Mouse (Mus musculus) macrophage (primary cell): ENCODE data around the gene Gm4553. TPM values are rescaled to one million over a fixed set of nuclear protein-coding genes. Genes with fewer than 3 reads are reported as not detected.
"Not testable (repeated sequence)": the region's sequence is repeated elsewhere in the genome, so short reads cannot be mapped to it uniquely, and the experiment has no call there.

Experiments
- H3K27ac ChIP-seq: fragments of 350-480 bp; formaldehyde crosslinking; 2 replicates; pipeline ENCODE4 v1.9.0; 2021
- H3K36me3 ChIP-seq: fragments of 350-480 bp; formaldehyde crosslinking; 2 replicates; pipeline ENCODE4 v1.9.0; 2021; ENCODE audit errors: inconsistent target
- H3K4me3 ChIP-seq: fragments of 350-480 bp; formaldehyde crosslinking; 2 replicates; pipeline ENCODE4 v1.9.0; 2021; ENCODE audit errors: inconsistent target
- H3K79me2 ChIP-seq: fragments of 350-480 bp; formaldehyde crosslinking; 2 replicates; pipeline ENCODE4 v1.9.0; 2021; ENCODE audit errors: inconsistent target
- WGBS: methylation state at CpG from one replicate; pipeline ENCODE4 v1.1.7; 2026; ENCODE audit warnings: inconsistent platforms; ENCODE audit not compliant: missing documents; 5-methylcytosine and 5-hydroxymethylcytosine counted together
- polyA plus RNA-seq: library from polyadenylated mRNA; stranded (reverse); fragments of 250-400 nt; gene quantifications from 3 replicates; pipeline ENCODE4 v1.2.4, GENCODE M21; 2018; ENCODE audit warnings: inconsistent platforms
- total RNA-seq, 78 experiments: library from RNA; depleted of rRNA; stranded (reverse); fragments of 250-400 nt; gene quantifications; 1 replicate in 9 of 78; 2 replicates in 24 of 78; 3 replicates in 43 of 78; 4 replicates in 2 of 78; pipeline ENCODE4 v1.2.4; 2018; ENCODE audit warnings: inconsistent platforms in 56 of 78

Gm4553 gene
- total RNA-seq (2018; cell fraction: chromatin; rRNA removed), result not detected
- not detected for total RNA-seq (2018; cell fraction: cytosol; rRNA removed)
- not detected for total RNA-seq (2018; cell fraction: nucleus; rRNA removed)
- not detected in 3 replicates for polyA plus RNA-seq

DNA sequence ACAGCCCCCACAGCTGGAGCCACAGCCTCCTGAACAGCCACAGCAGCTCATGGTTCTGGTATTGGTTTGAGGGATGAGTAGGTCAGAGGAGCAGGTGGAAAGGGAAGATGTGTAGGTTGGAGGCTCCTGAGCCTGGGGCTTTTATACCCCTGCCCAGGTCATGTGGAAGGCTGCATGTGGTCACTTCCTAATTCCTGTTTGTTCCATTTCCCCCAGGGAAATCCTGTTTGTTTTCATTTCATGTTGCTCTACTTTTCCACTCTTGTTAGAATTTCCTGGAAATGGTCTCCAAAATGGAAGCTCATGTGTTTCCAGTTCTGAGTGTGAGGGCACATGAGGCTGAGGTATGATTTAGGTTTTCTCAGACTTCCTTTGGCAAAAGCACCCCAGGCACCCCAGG lies at the start of gene Gm4553:
Gene Gm4553, minus strand, starts transcription at position 101 of the 400 bp plus-strand sequence.
- H3K79me2 ChIP-seq, H3K4me3 ChIP-seq: not testable (repeated sequence)

DNA sequence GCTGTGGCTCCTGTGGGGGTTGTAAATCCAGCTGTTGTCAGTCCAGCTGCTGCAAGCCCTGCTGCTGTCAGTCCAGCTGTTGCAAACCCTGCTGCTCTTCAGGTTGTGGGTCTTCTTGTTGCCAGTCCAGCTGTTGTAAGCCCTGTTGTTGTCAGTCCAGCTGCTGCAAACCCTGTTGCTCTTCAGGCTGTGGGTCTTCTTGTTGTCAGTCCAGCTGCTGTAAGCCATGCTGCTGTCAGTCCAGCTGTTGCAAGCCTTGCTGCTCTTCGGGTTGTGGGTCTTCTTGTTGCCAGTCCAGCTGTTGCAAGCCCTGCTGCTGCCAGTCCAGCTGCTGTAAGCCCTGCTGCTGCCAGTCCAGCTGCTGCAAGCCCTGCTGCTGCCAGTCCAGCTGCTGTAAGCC lies 46.6 kb upstream of the Gm4553 start:
- not testable (repeated sequence) for H3K36me3 ChIP-seq, H3K4me3 ChIP-seq, H3K27ac ChIP-seq, H3K79me2 ChIP-seq
- 13% methylated on average over 1 of the region's 1 CpGs for WGBS

More for the DNA sequence above, at the start of gene Gm4553:
- not testable (repeated sequence) for H3K27ac ChIP-seq, H3K36me3 ChIP-seq

GRCm38 (mm10) chr7:142211559-142211958 lies 46.0 kb upstream of the Gm4553 start, which contains the start of gene Gm7579:
Gene Gm7579, plus strand, starts transcription at chr7:142211859.
- WGBS, result 45% methylated on average over 1 of the region's 1 CpGs

DNA sequence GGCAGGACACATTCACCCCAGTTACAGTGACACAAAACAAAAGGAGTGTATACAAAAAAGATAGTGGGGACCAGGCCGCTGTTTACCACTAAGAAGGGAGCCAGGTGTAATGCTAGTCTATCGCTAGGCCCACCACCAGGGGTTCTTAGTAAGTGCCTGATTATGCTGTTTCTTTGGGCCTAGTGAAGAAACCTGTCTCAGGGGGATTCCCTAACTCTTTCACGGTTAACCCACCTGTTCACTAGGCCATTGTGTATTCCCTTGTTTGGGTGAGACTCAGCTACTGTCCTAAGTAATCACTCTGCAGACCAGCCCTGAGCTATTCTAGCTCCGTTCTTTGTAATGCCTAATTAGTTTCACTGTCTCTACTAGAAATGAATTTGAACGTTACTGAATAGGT lies 41.4 kb upstream of the Gm4553 start:
- H3K36me3 ChIP-seq, H3K27ac ChIP-seq: not testable (repeated sequence)
- WGBS, result 93% methylated on average over 5 of the region's 5 CpGs

More at GRCm38 (mm10) chr7:142211559-142211958, 46.0 kb upstream of the Gm4553 start, which contains the start of gene Gm7579:
- Histone ChIP-seq H3K36me3 (no peaks in the 10 kb centered on the region), H3K79me2 (no peaks in the 10 kb centered on the region), H3K4me3 (no peak within 1 kb of the TSS), H3K27ac (no peak within 1 kb of the TSS)

GRCm38 (mm10) chr7:142205488-142205887 lies 39.9 kb upstream of the Gm4553 start:
- H3K36me3 ChIP-seq, result no peaks in the 10 kb centered on the region
- no peak overlapping the region for H3K27ac ChIP-seq
- H3K4me3 ChIP-seq, result no peak overlapping the region
- no peaks in the 10 kb centered on the region for H3K79me2 ChIP-seq

More for the DNA sequence above, 41.4 kb upstream of the Gm4553 start:
- not testable (repeated sequence) for H3K79me2 ChIP-seq, H3K4me3 ChIP-seq

DNA sequence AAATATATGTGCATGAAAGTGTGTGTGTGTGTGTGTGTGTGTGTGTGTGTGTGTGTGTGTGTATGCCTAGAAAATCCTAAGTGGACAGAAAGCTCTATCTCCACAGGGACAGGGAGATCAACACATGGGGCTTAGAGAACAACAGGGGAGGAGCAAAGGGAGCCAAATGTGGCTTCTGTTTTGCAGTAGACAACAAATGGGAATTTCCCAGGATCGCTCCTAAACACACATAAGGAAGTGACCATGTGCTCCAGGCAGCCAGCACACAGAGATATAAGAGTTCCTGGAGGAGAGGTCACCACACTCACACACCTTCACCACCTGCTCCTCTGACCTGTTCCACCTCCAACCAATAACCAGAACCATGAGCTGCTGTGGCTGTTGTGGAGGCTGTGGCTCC lies 35.5 kb upstream of the Gm4553 start, which contains the start of gene Krtap5-3:
Gene Krtap5-3, plus strand, starts transcription at position 301 of the 400 bp plus-strand sequence.
- WGBS, result 69% methylated on average over 1 of the region's 1 CpGs
- Histone ChIP-seq H3K36me3 (no peaks in the 10 kb centered on the region), H3K79me2 (no peaks in the 10 kb centered on the region), H3K27ac (no peak within 1 kb of the TSS), H3K4me3 (no peak within 1 kb of the TSS)

DNA sequence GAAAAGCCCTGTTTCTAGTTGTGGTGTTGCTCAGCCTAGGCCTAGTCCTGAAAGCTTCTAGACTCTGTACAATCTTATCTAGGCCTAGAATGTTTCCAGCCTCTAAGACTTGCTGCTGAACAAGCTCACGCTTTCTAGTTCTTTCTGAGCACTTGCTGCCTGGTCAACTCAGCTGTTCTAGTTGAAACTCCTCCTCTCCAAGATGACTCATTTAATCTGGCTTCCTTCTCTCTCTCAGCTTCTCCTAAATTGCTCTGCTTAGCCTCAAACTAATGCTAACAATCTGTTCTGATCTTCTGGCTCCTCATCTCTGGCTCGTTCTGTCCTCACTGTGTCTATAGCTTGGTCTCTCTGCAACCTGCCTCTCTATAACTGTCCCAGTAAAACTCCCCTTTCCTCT lies 33.2 kb upstream of the Gm4553 start:
- Histone ChIP-seq H3K36me3 (no peaks in the 10 kb centered on the region), H3K79me2 (no peaks in the 10 kb centered on the region), H3K27ac (no peak overlapping the region), H3K4me3 (no peak overlapping the region)
- WGBS, result 60% methylated on average over 2 of the region's 2 CpGs

DNA sequence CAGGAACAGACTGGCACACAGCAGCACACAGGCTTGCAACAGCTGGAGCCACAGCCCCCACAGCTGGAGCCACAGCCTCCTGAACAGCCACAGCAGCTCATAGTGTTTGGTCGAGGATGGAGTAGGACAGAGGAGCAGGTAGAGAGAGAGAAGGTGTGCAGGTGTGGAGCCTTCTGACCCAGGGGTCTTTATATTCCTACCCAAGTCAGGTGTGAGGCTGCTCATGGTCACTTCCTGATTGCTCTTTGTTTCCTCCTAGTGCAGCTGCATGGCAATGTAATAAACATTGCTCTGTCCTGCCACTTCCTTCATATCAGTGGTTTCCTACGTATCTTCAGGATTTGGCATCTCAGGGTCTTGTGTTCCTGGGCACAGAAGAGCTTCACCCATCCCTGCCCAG lies 24.8 kb upstream of the Gm4553 start, which contains the start of gene Gm10153:
Gene Gm10153, minus strand, starts transcription at position 101 of the 400 bp plus-strand sequence.
- 24% methylated on average over 2 of the region's 2 CpGs for WGBS
- Histone ChIP-seq H3K4me3 (no peak within 1 kb of the TSS), H3K27ac (no peak within 1 kb of the TSS), H3K36me3 (no peaks in the 10 kb centered on the region), H3K79me2 (no peaks in the 10 kb centered on the region)

DNA sequence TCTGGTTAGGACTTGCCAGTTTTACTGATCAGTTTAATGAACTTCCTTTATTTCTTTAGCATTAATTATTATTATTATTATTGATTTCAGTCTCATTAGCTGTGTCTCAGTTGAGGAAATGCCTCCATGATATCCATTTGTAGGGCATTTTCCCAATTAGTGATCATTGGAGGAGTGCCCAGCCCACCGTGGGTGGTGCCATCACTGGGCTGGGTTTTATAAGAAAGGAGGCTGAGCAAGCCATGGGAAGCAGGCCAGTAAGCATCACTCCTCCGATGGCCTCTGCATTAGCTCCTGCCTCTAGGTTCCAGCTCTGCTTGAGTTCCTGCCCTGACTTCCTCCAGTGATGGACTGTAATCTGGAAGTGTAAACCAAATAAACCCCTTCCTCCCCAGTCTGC lies 22.6 kb upstream of the Gm4553 start:
- no peak overlapping the region for H3K4me3 ChIP-seq
- H3K79me2 ChIP-seq, result no peaks in the 10 kb centered on the region
- H3K36me3 ChIP-seq, result no peaks in the 10 kb centered on the region
- 82% methylated on average over 2 of the region's 2 CpGs for WGBS
- no peak overlapping the region for H3K27ac ChIP-seq

DNA sequence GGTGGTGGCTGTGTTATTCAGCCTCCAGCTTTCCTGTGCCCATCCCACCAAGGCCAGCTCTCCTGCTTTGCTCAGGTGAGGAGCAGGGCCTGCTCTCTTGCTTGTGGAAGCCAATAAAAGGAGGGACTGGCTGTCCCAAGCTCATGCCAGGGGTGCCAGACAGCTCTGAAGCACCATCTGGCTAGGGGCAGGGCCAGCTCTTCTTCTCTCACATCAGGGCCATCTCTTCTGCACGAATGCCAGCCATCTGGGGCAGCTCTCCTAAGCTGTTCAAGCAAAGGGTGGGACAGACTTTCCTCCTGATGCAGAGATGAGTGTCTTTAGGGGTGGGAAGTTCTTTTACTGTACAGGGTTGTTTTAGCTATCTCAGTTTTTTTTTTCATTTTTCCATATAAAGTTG lies 15.5 kb upstream of the Gm4553 start:
- no peaks in the 10 kb centered on the region for H3K36me3 ChIP-seq
- H3K27ac ChIP-seq, result no peak overlapping the region
- no peak overlapping the region for H3K4me3 ChIP-seq
- H3K79me2 ChIP-seq, result no peaks in the 10 kb centered on the region
- WGBS, result 63% methylated on average over 1 of the region's 1 CpGs

GRCm38 (mm10) chr7:142178685-142179084 lies 13.1 kb upstream of the Gm4553 start:
- WGBS, result 93% methylated on average over 1 of the region's 1 CpGs
- Histone ChIP-seq H3K27ac (no peak overlapping the region), H3K79me2 (no peaks in the 10 kb centered on the region), H3K36me3 (no peaks in the 10 kb centered on the region), H3K4me3 (no peak overlapping the region)

- not testable (repeated sequence) for H3K36me3 ChIP-seq, H3K4me3 ChIP-seq, H3K27ac ChIP-seq, H3K79me2 ChIP-seq
These were observed 10.4 kb upstream of the Gm4553 start, which contains the start of gene Krtap5-2 for GRCm38 (mm10) chr7:142175905-142176304. Gene Krtap5-2, minus strand, starts transcription at chr7:142176005.

DNA sequence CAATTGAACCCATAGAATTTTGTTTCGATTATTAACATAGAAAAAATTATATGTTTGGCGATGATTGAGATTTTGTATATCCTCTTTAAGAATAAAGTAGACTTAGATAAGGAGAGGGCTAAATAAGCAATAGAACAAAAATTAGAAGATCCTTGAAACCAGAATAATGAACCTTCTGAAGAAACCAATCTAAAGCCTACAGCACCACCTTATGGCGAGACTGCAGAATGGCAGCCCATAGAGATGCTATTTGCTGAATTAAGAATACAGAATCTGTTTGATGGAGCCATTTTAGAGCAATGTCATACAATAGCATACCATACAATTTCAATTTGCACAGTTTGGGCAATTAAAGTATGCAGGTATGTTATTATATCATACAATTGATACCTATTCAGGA lies 4.3 kb upstream of the Gm4553 start:
- 48% methylated on average over 3 of the region's 3 CpGs for WGBS
- Histone ChIP-seq H3K4me3 (no peak overlapping the region), H3K27ac (no peak overlapping the region), H3K79me2 (no peaks in the 10 kb centered on the region), H3K36me3 (no peaks in the 10 kb centered on the region)

DNA sequence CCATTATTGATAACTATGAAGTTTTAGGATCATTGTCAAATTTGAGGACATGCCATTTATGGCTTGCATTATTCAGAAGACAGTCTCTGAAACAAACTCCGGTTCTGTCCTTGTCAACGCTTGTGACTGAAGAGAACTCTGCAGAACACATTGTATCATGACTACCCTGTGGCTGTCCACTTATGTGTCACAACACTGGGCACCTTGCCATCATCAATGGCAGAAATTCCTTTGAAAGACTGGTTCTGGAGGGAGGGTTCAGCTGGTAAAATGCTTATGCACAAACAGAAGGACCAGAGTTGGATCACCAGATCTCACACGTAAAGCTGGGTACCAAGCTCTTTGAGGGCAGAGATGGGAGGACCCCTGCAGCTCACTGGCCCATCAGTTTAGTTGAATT lies 6.2 kb downstream of the Gm4553 start:
- Histone ChIP-seq H3K27ac (no peak overlapping the region), H3K36me3 (no peaks in the 10 kb centered on the region), H3K4me3 (no peak overlapping the region), H3K79me2 (no peaks in the 10 kb centered on the region)
- WGBS, result 98% methylated on average over 3 of the region's 3 CpGs

DNA sequence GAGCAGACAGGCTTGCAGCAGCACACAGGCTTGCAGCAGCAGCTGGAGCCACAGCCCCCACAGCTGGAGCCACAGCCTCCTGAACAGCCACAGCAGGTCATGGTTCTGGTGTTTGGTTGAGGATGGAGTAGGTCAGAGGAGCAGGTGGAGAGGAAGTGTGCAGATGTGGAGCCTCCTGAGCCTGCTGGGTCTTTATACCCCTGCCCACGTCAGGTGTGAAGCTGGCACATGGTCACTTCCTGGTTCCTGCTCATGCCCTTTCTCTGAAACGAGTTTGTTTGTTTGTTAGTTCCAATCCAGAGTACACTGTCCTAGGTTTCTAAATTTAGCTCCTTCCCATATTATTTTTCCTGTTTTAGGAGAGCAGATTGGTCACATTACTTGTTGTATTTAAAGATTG lies 8.5 kb downstream of the Gm4553 start, which contains the start of gene Gm29735:
Gene Gm29735, minus strand, starts transcription at position 101 of the 400 bp plus-strand sequence.
- H3K27ac ChIP-seq, H3K4me3 ChIP-seq, H3K79me2 ChIP-seq, H3K36me3 ChIP-seq: not testable (repeated sequence)
- 33% methylated on average over 2 of the region's 2 CpGs for WGBS

DNA sequence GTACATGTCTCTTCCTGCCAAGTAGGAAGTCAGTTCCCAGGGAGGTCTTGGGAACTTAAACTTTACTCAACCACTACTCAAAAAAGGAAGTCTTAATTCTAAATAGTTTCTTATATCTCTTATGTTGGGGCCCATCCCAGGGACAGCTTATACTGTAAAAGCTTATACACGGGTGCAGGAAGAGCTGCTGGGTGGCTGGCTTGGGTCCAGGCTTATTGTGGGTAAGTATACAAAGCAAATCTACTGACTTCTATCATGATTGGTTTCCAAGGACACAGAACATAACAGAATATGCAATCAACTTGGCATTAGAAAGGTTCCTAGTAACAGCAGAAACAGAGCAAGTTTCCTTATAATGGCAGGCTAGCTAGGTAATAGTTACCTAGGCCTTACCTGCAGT lies 10.2 kb downstream of the Gm4553 start:
- Histone ChIP-seq H3K4me3 (no peak overlapping the region), H3K79me2 (no peaks in the 10 kb centered on the region), H3K36me3 (no peaks in the 10 kb centered on the region), H3K27ac (no peak overlapping the region)
- 0% methylated on average over 1 of the region's 1 CpGs for WGBS
